Mouse (Mus musculus): ENCODE measurements at regions not wholly inside any gene's neighbourhood (a gene's known extent, or its start where the extent isn't known, plus 50 kb on each side); places are given as distances from the start of the nearest gene placed in this dataset.
A peak's percentile ranks its signal among the peaks of the same experiment; 100 is the strongest.

DNA sequence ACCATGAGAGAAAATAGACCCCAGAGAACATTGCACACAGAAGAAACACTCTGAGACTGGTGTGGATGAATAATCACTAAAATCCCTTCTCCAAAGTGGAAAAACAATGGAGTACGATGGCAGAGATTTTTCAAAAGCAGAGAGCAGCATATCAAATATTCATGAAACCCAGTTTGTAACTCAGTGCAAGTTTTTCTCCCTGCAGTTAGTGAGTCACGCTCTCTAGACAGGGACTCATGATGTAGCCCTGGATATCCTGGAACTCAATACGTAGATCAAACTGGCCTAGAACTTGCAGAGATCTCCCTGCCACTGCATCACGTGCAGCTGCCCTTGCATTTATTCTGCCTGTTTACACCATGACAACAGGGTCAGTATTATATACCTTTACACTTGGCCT is 210.9 kb upstream of the Emcn start:
- no peak for DNase-seq (ENCODE audit: low spot score in 2 of 2)
- Histone ChIP-seq H3K4me3 (no peak overlapping the region), H3K27ac (no peak overlapping the region)
- TF ChIP-seq CTCF (conservative IDR thresholded peaks at IDR 0.05): no peak

DNA sequence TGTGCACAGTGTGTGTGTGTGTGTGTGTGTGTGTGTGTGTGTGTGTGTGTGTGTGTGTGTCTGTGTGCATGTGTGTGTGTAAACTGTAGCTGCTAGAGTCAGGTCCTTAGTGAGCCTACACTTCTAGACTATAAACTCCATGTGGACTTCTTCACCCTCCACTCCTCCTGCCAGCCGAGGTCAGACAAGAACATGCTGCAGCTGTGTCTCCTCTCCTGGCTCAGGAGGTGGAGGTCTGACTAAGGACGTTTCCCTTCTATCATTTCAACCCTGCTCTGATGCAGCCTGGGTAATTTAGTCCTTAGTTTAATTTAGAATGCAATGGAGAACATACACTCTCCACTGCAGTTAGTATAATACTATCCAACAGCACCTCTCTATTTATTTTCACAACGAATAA is 198.8 kb upstream of the Emcn start:
- no peak overlapping the region for H3K27ac ChIP-seq
- no peak overlapping the region for H3K4me3 ChIP-seq
- TF ChIP-seq CTCF (conservative IDR thresholded peaks at IDR 0.05): no peak
- no peak for DNase-seq (ENCODE audit: low spot score in 2 of 2)

DNA sequence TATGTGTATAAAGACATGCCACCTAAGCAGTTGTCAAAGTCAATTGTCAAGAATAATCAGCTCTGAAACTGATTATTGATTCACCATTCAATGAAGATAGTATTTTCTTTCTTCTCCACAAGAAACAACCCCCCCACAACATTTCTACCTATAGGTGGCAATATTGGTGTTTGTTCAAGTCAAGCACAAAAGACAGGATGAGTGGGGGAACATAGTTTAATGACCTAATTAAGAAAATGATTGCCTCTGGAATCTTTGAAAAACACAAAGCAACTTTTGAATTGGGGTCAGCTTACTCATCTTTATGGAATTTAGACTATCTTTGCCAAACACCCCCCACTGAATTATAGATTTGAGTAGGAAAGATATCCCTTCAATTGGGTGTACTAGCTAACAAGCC is 194.8 kb upstream of the Emcn start:
- peak; percentile 63 for TF ChIP-seq CTCF (conservative IDR thresholded peaks at IDR 0.05)
- Histone ChIP-seq H3K27ac (no peak overlapping the region), H3K4me3 (no peak overlapping the region)
- no peak for DNase-seq (ENCODE audit: low spot score in 2 of 2)

DNA sequence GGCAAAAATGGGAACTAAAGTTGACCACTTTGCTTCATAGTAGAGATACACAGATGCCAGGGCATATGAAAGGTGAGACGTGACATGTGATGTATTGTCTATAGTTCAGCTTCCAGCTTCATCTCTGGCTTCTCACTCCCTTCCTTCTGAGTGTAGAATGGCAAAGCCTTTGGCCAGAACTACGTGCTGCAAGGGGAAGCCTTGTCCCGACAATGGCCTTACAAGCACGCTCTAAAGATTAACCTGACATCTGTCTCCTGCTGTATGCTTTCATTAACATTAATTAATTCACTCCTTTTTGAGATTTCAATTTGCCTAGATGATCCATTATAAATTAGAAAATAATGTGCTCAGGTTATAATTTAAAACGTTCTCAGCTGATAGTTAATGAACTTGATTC is 193.5 kb upstream of the Emcn start:
- DNase-seq (ENCODE audit: low spot score in 2 of 2): no peak
- TF ChIP-seq CTCF (conservative IDR thresholded peaks at IDR 0.05): no peak
- H3K27ac ChIP-seq: no peak overlapping the region
- H3K4me3 ChIP-seq: no peak overlapping the region

DNA sequence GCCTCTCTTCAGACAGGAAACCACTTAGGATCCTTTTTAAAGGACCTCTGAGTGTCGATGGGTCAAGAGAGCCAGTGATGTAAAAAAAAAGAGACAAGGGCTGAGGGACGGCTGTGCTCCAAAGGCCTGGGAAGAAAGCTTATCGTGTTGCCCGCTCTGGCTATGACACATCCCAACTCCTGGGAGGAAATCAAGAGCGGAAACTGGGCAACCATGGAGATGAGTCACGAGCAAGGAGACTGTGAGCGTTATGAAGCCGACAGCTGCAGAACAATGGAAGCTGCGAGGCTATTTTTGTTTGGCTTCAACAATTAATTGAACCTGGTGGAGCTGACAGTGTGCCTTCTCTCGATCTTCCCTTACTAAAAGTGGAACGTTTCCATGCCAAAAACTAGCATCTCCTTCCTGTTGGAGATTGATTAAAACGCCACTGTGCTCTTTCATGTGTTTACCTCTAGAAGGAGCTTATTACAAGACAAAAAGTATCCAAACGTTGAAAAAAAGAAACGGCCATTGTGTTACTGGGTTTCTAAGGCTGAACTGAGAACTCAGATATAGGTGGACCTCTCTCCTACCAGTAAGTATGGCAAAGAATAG is 190.4 kb upstream of the Emcn start:
- H3K4me3 ChIP-seq: no peak overlapping the region
- no peak for TF ChIP-seq CTCF (conservative IDR thresholded peaks at IDR 0.05)
- peak; percentile 18 to 44 for DNase-seq (ENCODE audit: low spot score in 2 of 2)
- peak overlapping the region; percentile 68 for H3K27ac ChIP-seq

DNA sequence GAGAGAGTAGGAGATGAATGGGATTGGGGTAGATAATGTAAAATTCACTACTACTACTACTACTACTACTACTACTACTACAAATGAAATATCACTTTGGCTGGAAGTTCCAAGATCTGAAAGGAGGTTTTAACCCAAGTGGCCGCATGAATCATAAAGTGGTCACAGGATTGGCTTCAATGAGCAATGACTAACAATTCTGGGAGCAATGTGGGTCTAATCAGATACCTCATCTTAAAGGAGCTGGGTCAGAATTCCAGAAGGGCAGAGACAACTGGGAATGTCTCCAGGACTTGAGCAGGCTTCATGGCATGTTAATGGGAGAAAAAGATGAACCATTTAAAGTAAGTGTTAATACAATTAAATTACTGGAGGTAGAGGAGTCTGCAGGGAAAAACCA is 189.4 kb upstream of the Emcn start:
- DNase-seq (ENCODE audit: low spot score in 2 of 2): no peak
- TF ChIP-seq CTCF (conservative IDR thresholded peaks at IDR 0.05): no peak
- Histone ChIP-seq H3K27ac (no peak overlapping the region), H3K4me3 (no peak overlapping the region)

DNA sequence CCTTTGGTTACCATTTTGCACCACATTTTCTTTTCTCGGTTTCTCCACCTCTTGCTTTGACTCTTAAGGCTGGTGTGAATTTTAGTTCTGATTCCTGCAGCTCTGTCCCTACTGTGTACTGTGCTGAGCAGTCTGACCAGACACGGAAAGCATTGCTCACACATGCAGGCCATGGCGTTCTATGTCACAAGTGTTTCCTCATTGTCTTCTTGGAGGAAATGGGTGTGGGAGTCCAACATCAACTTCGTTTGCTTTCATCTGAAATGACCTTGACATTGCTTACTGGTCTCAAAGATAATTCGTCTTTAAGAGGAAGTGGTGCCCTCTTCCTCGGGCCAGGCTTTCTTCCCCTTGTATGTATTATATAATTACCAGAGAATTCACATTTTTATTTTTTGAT is 187.6 kb upstream of the Emcn start:
- DNase-seq (ENCODE audit: low spot score in 2 of 2): no peak
- no peak for TF ChIP-seq CTCF (conservative IDR thresholded peaks at IDR 0.05)
- no peak overlapping the region for H3K4me3 ChIP-seq
- no peak overlapping the region for H3K27ac ChIP-seq

DNA sequence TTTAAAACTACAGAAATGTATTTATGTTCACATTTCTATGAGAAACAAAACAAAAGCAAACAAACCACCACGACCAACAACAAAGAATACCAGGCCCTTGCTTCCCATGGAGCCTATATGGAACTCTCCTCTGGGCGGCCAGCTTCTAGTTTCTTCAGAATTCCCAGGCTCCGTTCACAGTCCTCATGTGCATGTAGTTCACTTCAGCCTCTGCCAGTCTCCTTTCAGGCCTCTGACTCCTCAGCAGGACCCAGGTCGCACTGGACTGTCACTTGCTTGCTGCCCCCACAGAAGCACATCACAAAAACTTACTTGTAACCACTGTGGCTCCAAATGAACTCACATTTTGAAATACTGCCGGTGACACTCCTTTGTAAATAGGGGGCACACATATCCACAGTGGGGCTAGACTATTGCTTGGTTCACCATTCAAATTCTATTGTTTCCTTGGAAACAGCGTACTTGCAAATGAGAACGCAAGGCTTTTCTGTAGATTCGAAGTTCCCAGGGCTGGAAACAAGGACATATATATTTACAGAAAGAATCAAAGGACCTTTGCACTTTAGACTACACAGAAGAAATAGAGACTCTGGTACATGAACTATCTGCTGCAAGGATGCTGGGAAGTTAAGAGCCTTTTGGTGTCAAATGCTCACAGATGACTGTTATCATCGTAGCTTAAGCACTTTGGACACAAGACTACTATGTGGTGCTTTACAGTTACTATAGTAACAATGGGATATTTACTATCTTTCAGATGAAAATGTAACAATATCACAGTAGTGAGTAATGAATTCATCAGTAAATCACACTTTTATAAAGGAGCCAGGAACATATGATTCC is 186.4 kb upstream of the Emcn start:
- no peak for TF ChIP-seq CTCF (conservative IDR thresholded peaks at IDR 0.05)
- H3K27ac ChIP-seq: no peak overlapping the region
- no peak overlapping the region for H3K4me3 ChIP-seq
- DNase-seq (ENCODE audit: low spot score in 2 of 2): no peak

DNA sequence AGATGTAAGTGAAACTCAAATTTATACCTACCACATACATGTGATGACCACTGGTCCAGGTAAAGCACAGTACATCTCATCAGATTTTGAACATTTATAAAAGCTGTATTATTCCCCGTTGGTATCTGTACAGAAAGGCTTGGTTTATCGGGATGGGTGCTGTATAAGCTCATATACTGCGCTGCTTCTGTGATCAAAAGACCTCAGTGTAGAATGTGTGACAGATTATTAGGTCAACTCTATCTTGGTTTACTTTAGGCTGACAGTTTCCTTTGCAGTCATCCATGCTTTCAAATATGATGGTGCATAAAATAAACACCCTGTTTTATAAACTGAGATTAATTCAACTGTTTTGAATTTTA is 185.8 kb upstream of the Emcn start:
- no peak for TF ChIP-seq CTCF (conservative IDR thresholded peaks at IDR 0.05)
- H3K27ac ChIP-seq: no peak overlapping the region
- no peak overlapping the region for H3K4me3 ChIP-seq
- DNase-seq (ENCODE audit: low spot score in 2 of 2): no peak

DNA sequence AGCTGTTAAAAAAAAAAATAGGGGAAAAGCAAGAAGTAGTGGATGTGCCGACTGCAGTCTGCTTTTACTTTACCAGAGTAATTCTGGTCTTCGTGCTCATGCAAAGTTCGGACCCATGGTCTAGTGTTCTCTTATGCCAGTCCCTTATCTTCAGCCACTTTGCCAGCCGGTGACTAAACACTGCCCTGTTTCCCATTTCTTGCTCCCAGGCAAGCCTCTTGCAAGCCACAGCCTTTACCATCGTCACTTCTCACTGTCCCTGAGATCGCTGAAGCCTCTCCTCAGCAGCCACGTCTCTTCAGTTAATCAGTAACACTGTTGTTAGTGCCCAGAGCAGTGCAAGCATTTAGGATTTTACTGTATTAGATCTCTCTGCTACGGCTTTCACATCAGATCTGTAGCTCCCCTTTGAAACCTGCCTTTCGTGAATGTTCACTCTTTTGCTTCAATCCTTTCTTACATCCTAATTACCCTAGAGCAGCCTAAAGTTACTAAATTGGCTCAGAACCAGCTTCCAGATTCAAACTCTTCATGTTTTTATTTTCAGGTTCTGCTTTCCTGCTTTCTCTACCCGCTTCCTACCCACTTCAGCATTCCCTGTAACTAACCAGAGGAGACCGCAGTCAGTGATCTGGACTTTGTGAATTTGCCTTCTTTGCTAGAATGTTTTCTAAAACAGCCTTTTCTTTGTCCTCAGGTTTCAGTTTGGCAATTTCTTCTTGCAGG is 184.5 kb upstream of the Emcn start:
- Histone ChIP-seq H3K27ac (peak overlapping the region; percentile 59), H3K4me3 (no peak overlapping the region)
- no peak for DNase-seq (ENCODE audit: low spot score in 2 of 2)
- no peak for TF ChIP-seq CTCF (conservative IDR thresholded peaks at IDR 0.05)

DNA sequence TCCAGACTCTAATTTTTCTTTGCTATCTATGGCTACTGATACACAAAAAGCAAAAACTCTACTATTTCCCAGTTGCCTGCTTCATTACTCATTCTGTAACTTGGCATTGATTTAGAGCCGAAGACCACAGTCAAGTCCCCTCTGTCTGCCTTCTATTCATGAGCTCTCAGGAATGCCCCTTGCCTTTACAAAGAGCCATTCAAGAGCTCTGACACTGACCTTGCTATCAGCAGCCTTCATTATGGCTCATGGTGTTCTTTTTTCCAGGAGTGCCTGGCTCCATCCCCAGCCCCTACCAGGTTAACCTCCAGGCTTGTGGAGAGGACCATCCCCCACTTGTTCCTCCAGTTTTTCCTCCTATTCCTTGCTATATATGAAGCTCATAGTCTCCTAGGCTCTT is 151.8 kb upstream of the Emcn start:
- H3K27ac ChIP-seq: no peak overlapping the region

DNA sequence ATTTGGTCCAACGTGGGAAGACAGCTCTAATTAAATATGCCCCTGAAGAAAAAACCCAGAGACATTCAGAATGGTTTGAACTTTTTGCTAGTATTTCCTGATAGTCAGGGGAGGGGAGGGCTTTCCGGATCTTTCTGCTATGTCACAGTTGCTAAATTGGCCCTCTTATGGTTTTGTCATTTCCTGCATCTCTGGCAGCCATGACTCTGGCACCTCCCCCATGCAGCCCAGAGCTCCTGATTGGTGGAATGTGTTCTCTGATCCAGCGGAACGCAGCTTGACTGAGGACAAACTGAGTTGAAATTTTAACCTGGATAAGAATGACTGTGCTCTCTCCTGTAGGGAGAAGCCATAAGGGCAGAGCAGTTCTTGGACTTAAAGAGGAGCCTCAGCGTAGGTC is 150.4 kb upstream of the Emcn start:
- no peak overlapping the region for H3K4me3 ChIP-seq
- TF ChIP-seq CTCF (conservative IDR thresholded peaks at IDR 0.05): no peak
- H3K27ac ChIP-seq: no peak overlapping the region
- DNase-seq (ENCODE audit: low spot score in 2 of 2): no peak

More for the DNA sequence above, 151.8 kb upstream of the Emcn start:
- H3K4me3 ChIP-seq: no peak overlapping the region
- no peak for DNase-seq (ENCODE audit: low spot score in 2 of 2)
- no peak for TF ChIP-seq CTCF (conservative IDR thresholded peaks at IDR 0.05)

DNA sequence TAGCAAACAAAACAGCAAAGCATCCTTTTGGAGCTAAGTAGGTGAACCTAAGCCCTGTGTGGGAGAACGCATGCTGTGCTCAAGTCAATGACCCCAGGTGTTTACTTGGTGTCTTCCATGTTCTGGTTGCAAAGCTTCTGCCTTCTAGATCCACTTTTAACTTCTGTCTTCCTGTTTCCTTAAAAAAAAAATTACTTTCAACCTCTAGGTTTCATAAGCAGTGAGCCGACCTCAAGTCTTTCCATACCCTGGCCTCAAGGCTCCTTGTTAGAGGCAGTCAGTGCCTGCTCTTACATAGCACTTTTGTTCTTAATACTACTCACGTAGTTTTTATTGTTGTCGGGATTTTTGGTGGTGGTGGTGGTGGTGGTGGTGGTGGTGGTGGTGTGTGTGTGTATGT is 149.9 kb upstream of the Emcn start:
- H3K27ac ChIP-seq: no peak overlapping the region
- TF ChIP-seq CTCF (conservative IDR thresholded peaks at IDR 0.05): no peak
- no peak for DNase-seq (ENCODE audit: low spot score in 2 of 2)
- no peak overlapping the region for H3K4me3 ChIP-seq

DNA sequence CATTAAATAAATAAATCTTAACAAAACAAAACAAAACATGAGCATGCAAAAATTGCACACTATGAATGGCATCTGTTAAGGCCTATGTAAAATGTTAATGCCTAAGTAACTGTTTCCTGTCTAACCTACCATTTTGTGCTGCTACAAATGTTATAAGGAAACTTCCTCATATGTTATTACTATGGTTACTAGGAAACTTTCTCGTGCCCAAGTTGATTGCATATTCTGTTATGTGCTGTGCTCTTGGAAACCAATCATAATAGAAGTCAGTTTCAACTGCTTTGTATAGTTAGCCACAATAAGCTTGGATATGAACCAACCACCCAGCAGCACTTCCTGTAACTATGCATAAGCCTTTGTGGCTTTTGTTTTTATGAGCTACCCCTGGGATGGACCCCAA is 147.0 kb upstream of the Emcn start:
- TF ChIP-seq CTCF (conservative IDR thresholded peaks at IDR 0.05): no peak
- H3K4me3 ChIP-seq: no peak overlapping the region
- no peak overlapping the region for H3K27ac ChIP-seq
- no peak for DNase-seq (ENCODE audit: low spot score in 2 of 2)
